Mouse (Mus musculus) cerebellum, adult 2 months (tissue): ENCODE results near the gene Dppa5a. TPM values are rescaled to one million over a fixed set of nuclear protein-coding genes. Genes with fewer than 3 reads are reported as not detected.
A peak's percentile ranks its signal among the peaks of the same experiment; 100 is the strongest.
"Not testable (repeated sequence)": the region's sequence is repeated elsewhere in the genome, so short reads cannot be mapped to it uniquely, and the experiment has no call there.

Source experiments
- DNase-seq, 2 experiments: peaks; one replicate each; pipeline ENCODE4 v3.0.0; 2021
- H3K27ac ChIP-seq: fragments of 200-500 bp; 2 replicates; pipeline ENCODE4 v1.5.1; 2012; ENCODE audit warnings: low read length, control low read depth, inconsistent platforms; ENCODE audit not compliant: insufficient read depth
- H3K27me3 ChIP-seq: fragments of 200-500 bp; 2 replicates; pipeline ENCODE4 v1.6.1; 2012; ENCODE audit warnings: inconsistent platforms, mild to moderate bottlenecking, low read length, moderate library complexity; ENCODE audit not compliant: control insufficient read depth, insufficient read depth
- H3K4me1 ChIP-seq: fragments of 200-500 bp; 2 replicates; pipeline ENCODE4 v1.6.1; 2011; ENCODE audit warnings: low read length; ENCODE audit not compliant: control insufficient read depth, insufficient read depth
- H3K4me3 ChIP-seq: fragments of 200-500 bp; replicated peaks from 2 replicates; pipeline ENCODE3; 2011; ENCODE audit warnings: mild to moderate bottlenecking, low read depth, low read length, control low read depth; ENCODE audit not compliant: insufficient read depth
- CTCF ChIP-seq: fragments of 200-500 bp; IDR thresholded peaks from 2 replicates; pipeline ENCODE4 v1.5.1; 2011; ENCODE audit warnings: low read depth, mild to moderate bottlenecking, control low read depth, low read length, moderate library complexity, borderline replicate concordance; ENCODE audit not compliant: insufficient read depth
- POLR2A ChIP-seq: fragments of 200-500 bp; IDR thresholded peaks from 2 replicates; pipeline ENCODE4 v1.6.1; 2011; ENCODE audit warnings: low read length, control low read depth, borderline replicate concordance; ENCODE audit not compliant: insufficient read depth
- WGBS: fragments of 180-500 bp; shearing (Covaris S2); methylation state at CpG from one replicate; pipeline ENCODE4 v1.1.7; 2018; 5-methylcytosine and 5-hydroxymethylcytosine counted together
- polyA plus RNA-seq: library from polyadenylated mRNA; depleted of rRNA; stranded (reverse); fragments of >200 nt; gene quantifications from 2 replicates; pipeline ENCODE4 v1.2.3, GENCODE M21; 2012; rRNA removed

The Dppa5a gene
- polyA plus RNA-seq, 1 experiment, result 0.41 TPM

DNA sequence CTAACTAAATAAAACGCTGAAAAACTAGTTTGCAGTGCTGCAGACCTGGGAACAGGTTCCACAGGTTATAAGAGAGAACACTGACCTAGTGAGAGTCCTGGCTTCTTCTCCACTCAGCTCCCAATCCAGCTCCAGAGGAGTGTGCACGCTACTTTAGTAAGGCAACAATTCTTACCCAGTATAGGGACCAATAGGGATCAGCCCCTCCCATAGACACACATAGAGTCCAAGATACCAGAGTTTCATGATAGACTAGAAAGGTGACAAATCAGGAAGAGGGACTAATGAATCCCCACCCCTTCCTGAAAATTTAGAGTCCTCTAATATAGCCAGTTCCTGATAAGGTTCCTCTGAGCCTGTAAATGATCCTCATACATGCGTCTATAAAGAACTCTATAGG, 21.0 kb downstream of the Dppa5a start:
- Histone ChIP-seq H3K27me3 (no peaks in the 10 kb centered on the region), H3K4me1 (no peaks in the 10 kb centered on the region), H3K4me3 (no peak overlapping the region), H3K27ac (no peak overlapping the region)
- WGBS, result 65% methylated on average over 3 of the region's 3 CpGs
- no peak for DNase-seq
- TF ChIP-seq POLR2A (no peak), CTCF (no peak)

DNA sequence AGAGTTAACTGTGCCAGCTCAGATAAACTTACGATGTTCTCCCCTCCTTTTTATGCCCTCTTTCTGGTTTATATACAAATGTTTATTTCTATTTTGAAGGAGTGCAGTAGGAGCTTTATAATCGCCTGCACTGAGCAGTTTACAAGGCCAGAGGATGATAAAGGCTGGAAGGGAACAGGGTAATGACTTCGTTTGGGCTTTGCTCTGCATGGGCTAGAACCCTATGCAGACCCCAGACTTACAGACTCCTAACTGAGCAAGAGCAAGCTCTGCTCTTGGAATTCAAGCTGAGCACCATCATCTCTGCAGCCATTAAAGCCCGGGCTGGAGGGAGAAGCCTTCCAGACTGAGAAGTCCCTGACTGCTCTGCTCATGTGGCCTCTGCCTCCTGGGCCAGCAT, 22.7 kb downstream of the Dppa5a start:
- 68% methylated on average over 4 of the region's 4 CpGs for WGBS
- not testable (repeated sequence) for H3K27me3 ChIP-seq, DNase-seq, H3K4me1 ChIP-seq, H3K4me3 ChIP-seq, H3K27ac ChIP-seq

DNA sequence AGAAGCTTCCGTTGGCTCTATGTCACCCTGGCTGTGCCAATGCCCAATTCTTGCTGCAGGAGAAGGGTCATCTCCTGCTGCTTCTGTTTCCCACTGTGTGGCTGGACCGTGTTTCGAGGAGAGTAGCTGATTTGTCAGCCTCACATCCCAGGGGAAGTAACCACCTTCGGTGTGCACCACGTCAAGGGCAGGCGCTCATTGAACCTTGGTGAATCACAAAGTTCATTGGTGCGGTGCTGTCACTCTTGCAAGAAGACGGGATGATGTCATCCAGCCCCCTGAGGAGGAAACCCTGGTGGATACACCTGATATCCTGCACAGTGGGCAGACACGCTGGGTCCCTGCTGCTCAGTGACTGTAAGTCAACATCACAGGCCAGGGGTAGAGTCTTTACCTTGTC, 24.9 kb downstream of the Dppa5a start:
- H3K27me3 ChIP-seq, H3K4me1 ChIP-seq, DNase-seq, H3K4me3 ChIP-seq, H3K27ac ChIP-seq: not testable (repeated sequence)
- WGBS, result 50% methylated on average over 9 of the region's 9 CpGs

DNA sequence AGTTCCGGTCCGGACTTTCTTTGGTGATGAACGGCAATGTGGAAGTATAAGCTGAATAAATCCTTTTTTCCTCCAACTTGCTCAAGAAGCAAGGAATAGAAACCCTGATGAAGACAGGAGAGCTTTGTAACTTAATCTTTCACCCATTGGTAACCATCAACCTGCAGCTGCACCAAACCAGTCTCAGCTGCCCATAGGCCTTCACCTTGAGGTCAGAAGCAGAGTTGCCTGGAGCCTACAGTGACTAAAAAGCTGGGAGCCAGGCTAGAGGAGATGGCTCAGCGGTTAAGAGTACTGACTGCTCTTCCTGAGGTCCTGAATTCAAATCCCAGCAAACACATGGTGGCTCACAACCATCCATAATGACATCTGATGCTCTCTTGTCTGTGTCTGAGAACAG, 25.5 kb downstream of the Dppa5a start:
- not testable (repeated sequence) for H3K27me3 ChIP-seq, H3K27ac ChIP-seq, H3K4me1 ChIP-seq, DNase-seq, H3K4me3 ChIP-seq
- 90% methylated on average over 4 of the region's 4 CpGs for WGBS

- H3K4me1 ChIP-seq, H3K27ac ChIP-seq, H3K27me3 ChIP-seq, H3K4me3 ChIP-seq: not testable (repeated sequence)
- 16% methylated on average over 8 of the region's 8 CpGs for WGBS
- DNase-seq, result peak; percentile 10 to 28
- TF ChIP-seq CTCF, result peak; percentile 59; the same call in 1 of the 2 replicates
These were observed 27.7 kb downstream of the Dppa5a start for GRCm38 (mm10) chr9:78340324-78340723.

- DNase-seq, H3K27me3 ChIP-seq, H3K4me1 ChIP-seq, H3K27ac ChIP-seq, H3K4me3 ChIP-seq: not testable (repeated sequence)
These were observed 30.9 kb downstream of the Dppa5a start for GRCm38 (mm10) chr9:78337050-78337449.

DNA sequence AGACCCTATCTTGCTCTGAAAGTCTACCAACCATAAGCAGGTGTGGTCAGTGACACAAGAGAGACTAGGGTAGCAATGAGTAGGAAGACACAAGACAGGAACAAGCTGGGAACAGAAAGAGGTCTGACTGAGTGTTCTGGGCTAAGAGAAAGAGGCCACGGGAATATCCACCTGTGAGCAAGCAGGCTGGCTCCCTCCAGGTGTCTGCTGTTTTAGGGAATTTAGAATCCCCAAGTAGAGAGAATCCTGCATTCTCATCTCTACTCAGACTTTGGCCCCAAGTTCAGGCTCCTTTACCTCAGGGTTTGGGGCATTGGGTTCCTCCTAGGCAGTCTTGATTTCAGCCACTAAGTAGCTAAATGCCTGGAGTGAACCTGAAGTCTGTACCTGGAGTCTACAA, 40.7 kb downstream of the Dppa5a start, which contains the start of gene Omt2b:
Gene Omt2b, plus strand, starts transcription at position 301 of the 400 bp plus-strand sequence.
- DNase-seq, H3K4me1 ChIP-seq, H3K4me3 ChIP-seq, H3K27ac ChIP-seq, H3K27me3 ChIP-seq: not testable (repeated sequence)
- WGBS, result 100% methylated on average over 1 of the region's 1 CpGs

DNA sequence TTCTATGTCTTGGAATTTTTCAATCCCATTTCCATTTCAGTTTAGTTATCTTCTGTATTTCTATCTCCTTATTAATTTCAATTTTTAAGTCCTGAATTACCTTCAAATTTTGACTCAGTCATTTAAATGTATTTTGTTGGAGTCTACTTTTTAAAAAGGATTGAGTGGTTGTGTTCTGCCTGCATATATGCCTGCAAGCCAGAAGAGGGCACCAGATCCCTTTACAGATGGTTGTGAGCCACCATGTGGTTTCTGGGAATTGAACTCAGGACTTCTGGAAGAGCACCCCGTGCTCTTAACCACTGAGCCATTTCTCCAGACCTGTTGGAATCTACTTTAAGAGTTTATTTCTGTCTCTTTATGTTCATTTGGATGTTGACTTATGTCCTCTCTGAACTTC, 48.5 kb downstream of the Dppa5a start:
- TF ChIP-seq POLR2A (no peak), CTCF (no peak)
- no peak overlapping the region for H3K27ac ChIP-seq
- H3K4me1 ChIP-seq, result no peaks in the 10 kb centered on the region
- WGBS, result 25% methylated on average over 1 of the region's 1 CpGs
- H3K27me3 ChIP-seq, result no peaks in the 10 kb centered on the region
- no peak overlapping the region for H3K4me3 ChIP-seq
- DNase-seq, result no peak

Other genes starting within 250 kb of the Dppa5a start
- gene Gsta4, start 185.4 kb downstream of the Dppa5a start, polyA plus RNA-seq, result 107 and 113 TPM in 2 replicates
- gene Gsta1, start 137.5 kb downstream of the Dppa5a start, polyA plus RNA-seq, result not detected in 2 replicates
- gene Gm3776, start 111.0 kb downstream of the Dppa5a start, polyA plus RNA-seq, result not detected in 2 replicates
- gene Gm10639, start 78.3 kb downstream of the Dppa5a start, polyA plus RNA-seq, result not detected in 2 replicates
- gene Omt2a, start 53.4 kb downstream of the Dppa5a start, polyA plus RNA-seq, result not detected in 2 replicates
- gene Omt2b, start 40.6 kb downstream of the Dppa5a start, polyA plus RNA-seq, result not detected in 2 replicates
- not detected in 2 replicates for gene Gsta2, start 12.4 kb downstream of the Dppa5a start, polyA plus RNA-seq
- gene Ooep, start 10.5 kb upstream of the Dppa5a start, polyA plus RNA-seq, result 0.23 and 0.24 TPM in 2 replicates
- gene Ddx43, start 27.6 kb upstream of the Dppa5a start, polyA plus RNA-seq, result 0.05 and 0.08 TPM in 2 replicates
- gene Cgas, start 75.1 kb upstream of the Dppa5a start, polyA plus RNA-seq, result 0.33 and 0.40 TPM in 2 replicates
- 31.6 TPM in 2 replicates for gene Mto1, start 80.0 kb upstream of the Dppa5a start, polyA plus RNA-seq
- gene Gm17324, start 80.6 kb upstream of the Dppa5a start, polyA plus RNA-seq, result 0.34 and 0.40 TPM in 2 replicates
- 2,299 and 2,427 TPM in 2 replicates for gene Eef1a1, start 121.0 kb upstream of the Dppa5a start, polyA plus RNA-seq
- gene Slc17a5, start 219.9 kb upstream of the Dppa5a start, polyA plus RNA-seq, result 13.7 and 14.0 TPM in 2 replicates
- gene Cd109, start 247.4 kb upstream of the Dppa5a start, polyA plus RNA-seq, result 0.20 and 0.33 TPM in 2 replicates